In genomic region chr8:116114502-116114901, GRCm38 (mm10) we compare ENCODE assay signal across 9 mouse cellular contexts.
DNase-seq lines count a peak whose midpoint lies in the region; ATAC-seq and TF ChIP-seq lines count a peak whose summit lies in the region.
"Had no signal": no experiment of that assay in that cellular context is flagged by ENCODE, and none has a peak within 500 bp of the region (broad histone marks: within the 10 kb centered on the region; RNA-seq: fewer than 3 reads in every experiment).

No protein-coding gene starts in this region.

- no peaks in the 10 kb centered on the region for H3K36me3 ChIP-seq in forebrain, postnatal 0 days (ENCODE audit: insufficient read depth)
- no peaks in the 10 kb centered on the region for H3K36me3 ChIP-seq in forebrain, embryonic 11.5 days (ENCODE audit: control insufficient read depth, insufficient read depth, low read length)
- H3K36me3 ChIP-seq in liver, embryonic 12.5 days: no peaks in the 10 kb centered on the region

- no peaks in the 10 kb centered on the region for H3K27me3 ChIP-seq in forebrain, postnatal 0 days (ENCODE audit: insufficient read depth, low read length)
- H3K27me3 ChIP-seq in forebrain, embryonic 11.5 days (ENCODE audit: control insufficient read depth, insufficient read depth, low read length): no peaks in the 10 kb centered on the region
- no peaks in the 10 kb centered on the region for H3K27me3 ChIP-seq in liver, embryonic 12.5 days (replicated peaks)

- no peak overlapping the region for H3K27ac ChIP-seq in forebrain, postnatal 0 days (ENCODE audit: low read depth, low read length)
- H3K27ac ChIP-seq in forebrain, embryonic 11.5 days (ENCODE audit: low read depth, low read length): no peak overlapping the region
- H3K27ac ChIP-seq in liver, embryonic 12.5 days: no peak overlapping the region

- H3K4me1 ChIP-seq in forebrain, postnatal 0 days (ENCODE audit: insufficient read depth): peaks cover 5% of the 10 kb centered on the region; the same call in 1 of the 2 replicates
- H3K4me1 ChIP-seq in forebrain, embryonic 11.5 days (replicated peaks; ENCODE audit: control insufficient read depth, insufficient read depth, low read length): peaks cover 9% of the 10 kb centered on the region; the same call in 1 of the 2 replicates
- H3K4me1 ChIP-seq in liver, embryonic 12.5 days: no peaks in the 10 kb centered on the region

- peak; percentile 22 for DNase-seq in forebrain, postnatal 0 days
- no peak for DNase-seq in forebrain, embryonic 11.5 days (ENCODE audit: low spot score)
- peak; percentile 18 for DNase-seq in urinary bladder, postnatal 25 days (ENCODE audit: low spot score)
- no peak for DNase-seq in urinary bladder, postnatal 10 days (ENCODE audit: low spot score)
- DNase-seq in kidney, adult 9 months: peak; percentile 18
- peak; percentile 32 for DNase-seq in testis, postnatal 14 days (ENCODE audit: low spot score)

- no peak overlapping the region for H3K9ac ChIP-seq in forebrain, postnatal 0 days
- H3K9ac ChIP-seq in forebrain, embryonic 11.5 days (ENCODE audit: low read length): no peak overlapping the region
- no peak overlapping the region for H3K9ac ChIP-seq in liver, embryonic 12.5 days

- H3K4me2 ChIP-seq in forebrain, postnatal 0 days (ENCODE audit: low read depth): no peak overlapping the region
- H3K4me2 ChIP-seq in forebrain, embryonic 11.5 days (ENCODE audit: low read depth, low read length, severe bottlenecking): no peak overlapping the region
- no peak overlapping the region for H3K4me2 ChIP-seq in liver, embryonic 12.5 days

- no peak for TF ChIP-seq CTCF in forebrain, postnatal 0 days (IDR thresholded peaks at IDR 0.05; ENCODE audit: low read depth)

- 63% methylated on average over 2 of the region's 2 CpGs for WGBS in forebrain, postnatal 0 days
- 91% methylated on average over 2 of the region's 2 CpGs for whole genome bisulfite sequencing in forebrain, embryonic 11.5 days
- 47% methylated on average over 2 of the region's 2 CpGs for WGBS in liver, embryonic 12.5 days (ENCODE audit: insufficient replicate concordance)

- H3K4me3 ChIP-seq in forebrain, postnatal 0 days (ENCODE audit: low read depth, low read length): no peak overlapping the region
- no peak overlapping the region for H3K4me3 ChIP-seq in forebrain, embryonic 11.5 days (ENCODE audit: low read depth, low read length)
- no peak overlapping the region for H3K4me3 ChIP-seq in liver, embryonic 12.5 days

- no peak for ATAC-seq in forebrain, postnatal 0 days
- no peak for ATAC-seq in forebrain, embryonic 11.5 days (replicated peaks; ENCODE audit: low FRiP score)
- ATAC-seq in liver, embryonic 12.5 days: no peak
- ATAC-seq in erythroid progenitor cell, adult 5-6 weeks (replicated peaks; ENCODE audit: low FRiP score, poor library complexity, severe bottlenecking): no peak
- ATAC-seq: midbrain, embryonic 16.5 days had no signal

- no peaks in the 10 kb centered on the region for H3K9me3 ChIP-seq in forebrain, postnatal 0 days (ENCODE audit: low read length)
- no peaks in the 10 kb centered on the region for H3K9me3 ChIP-seq in forebrain, embryonic 11.5 days (ENCODE audit: control insufficient read depth, low read length)
- no peaks in the 10 kb centered on the region for H3K9me3 ChIP-seq in liver, embryonic 12.5 days (replicated peaks)

Comparison
In these comparisons a context has a peak if more than half of its experiments do, and no peak if none do; other contexts are left out.
1. DNase-seq: peak in forebrain, postnatal 0 days (single experiment), urinary bladder, postnatal 25 days (single experiment), kidney, adult 9 months (single experiment) and testis, postnatal 14 days (single experiment); none in forebrain, embryonic 11.5 days (single experiment) and urinary bladder, postnatal 10 days (single experiment).